In the genomic region with DNA sequence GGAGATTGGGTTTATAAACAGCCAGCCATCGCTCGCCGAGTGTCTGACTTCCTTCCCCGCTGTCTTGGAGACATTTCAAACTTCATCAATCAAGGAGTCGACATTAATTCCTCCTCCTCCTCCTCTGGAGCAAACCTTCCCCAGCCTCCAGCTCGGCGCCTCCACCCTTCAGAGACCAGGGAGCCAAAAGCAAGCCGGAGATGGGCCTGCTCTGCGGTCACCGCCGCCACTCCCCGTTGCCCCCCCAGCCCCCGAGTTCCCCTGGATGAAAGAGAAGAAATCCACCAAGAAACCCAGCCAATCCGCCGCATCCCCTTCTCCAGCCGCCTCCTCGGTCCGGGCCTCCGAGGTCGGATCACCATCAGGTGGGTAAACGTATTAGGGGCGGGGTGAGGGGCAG, we compare ENCODE assay signal across 8 mouse cellular contexts. TPM values are rescaled to one million over a fixed set of nuclear protein-coding genes. Genes with fewer than 3 reads are reported as not detected.
DNase-seq lines count a peak whose midpoint lies in the region; ATAC-seq lines count a peak whose summit lies in the region.

No protein-coding gene starts in this region.

- 4% methylated on average over 22 of the region's 22 CpGs for WGBS in heart, embryonic 16.5 days
- 2% methylated on average over 22 of the region's 22 CpGs for WGBS in neural tube, embryonic 11.5 days

- DNase-seq in heart, adult 11 months, result peak; percentile 89
- no peak for DNase-seq in heart, adult 9 months (ENCODE audit: low spot score in 2 of 2)
- peak; percentile 77 to 84 for DNase-seq in kidney, postnatal 4 days
- peak; percentile 81 for DNase-seq in neural tube, embryonic 11.5 days (ENCODE audit: low spot score)
- no peak for DNase-seq in spleen, postnatal 14 days (ENCODE audit: low spot score in 2 of 2)
- no peak for DNase-seq in cerebellum, adult 9-11 months
- DNase-seq in cerebellum, adult 9-10 months, result no peak

- no peak for ATAC-seq in heart, embryonic 16.5 days (replicated peaks; ENCODE audit: extremely low read depth, insufficient read depth, low FRiP score)
- ATAC-seq in neural tube, embryonic 11.5 days (ENCODE audit: insufficient read depth, low FRiP score, low TSS enrichment), result no peak

- no peaks in the 10 kb centered on the region for H3K4me1 ChIP-seq in heart, embryonic 16.5 days (ENCODE audit: control insufficient read depth, insufficient read depth, low read length)
- H3K4me1 ChIP-seq in neural tube, embryonic 11.5 days (ENCODE audit: control insufficient read depth, insufficient read depth, low read length), result peaks cover 32% of the 10 kb centered on the region

- no peaks in the 10 kb centered on the region for H3K9me3 ChIP-seq in heart, embryonic 16.5 days (replicated peaks; ENCODE audit: control insufficient read depth, low read length)
- no peaks in the 10 kb centered on the region for H3K9me3 ChIP-seq in neural tube, embryonic 11.5 days (ENCODE audit: control insufficient read depth, low read length)

- H3K4me3 ChIP-seq in heart, embryonic 16.5 days (ENCODE audit: low read length), result peak overlapping the region; percentile 53
- peak overlapping the region; percentile 99 for H3K4me3 ChIP-seq in neural tube, embryonic 11.5 days (ENCODE audit: low read depth, low read length)

- peak overlapping the region; percentile 64 for H3K9ac ChIP-seq in heart, embryonic 16.5 days (ENCODE audit: low read length)
- H3K9ac ChIP-seq in neural tube, embryonic 11.5 days (ENCODE audit: low read length), result peak overlapping the region; percentile 100

- H3K27me3 ChIP-seq in heart, embryonic 16.5 days (ENCODE audit: control insufficient read depth, insufficient read depth, low read length), result peaks cover 82% of the 10 kb centered on the region
- no peaks in the 10 kb centered on the region for H3K27me3 ChIP-seq in neural tube, embryonic 11.5 days (ENCODE audit: control insufficient read depth, insufficient read depth, low read length)

- H3K36me3 ChIP-seq in heart, embryonic 16.5 days (ENCODE audit: control insufficient read depth, insufficient read depth), result no peaks in the 10 kb centered on the region
- peaks cover 3% of the 10 kb centered on the region for H3K36me3 ChIP-seq in neural tube, embryonic 11.5 days (ENCODE audit: control insufficient read depth, insufficient read depth, low read length)

- peak overlapping the region; percentile 44 for H3K27ac ChIP-seq in heart, embryonic 16.5 days (ENCODE audit: low read length)
- H3K27ac ChIP-seq in neural tube, embryonic 11.5 days (ENCODE audit: low read depth, low read length), result peak overlapping the region; percentile 99

- peak overlapping the region; percentile 56 for H3K4me2 ChIP-seq in heart, embryonic 16.5 days (ENCODE audit: low read depth, low read length)
- H3K4me2 ChIP-seq in neural tube, embryonic 11.5 days (ENCODE audit: low read depth), result peak overlapping the region; percentile 95

RNA-seq across cellular contexts. Expression of a gene that starts 1.5 kb away (rescaled TPM):
- polyA plus RNA-seq in heart, embryonic 16.5 days (2015; fragmentation: Nextera tagmentation; extraction: Ambion mirVana), result 2.5 and 3.1 TPM in 2 replicates
- 88.2 and 89.0 TPM in 2 replicates for polyA plus RNA-seq in neural tube, embryonic 11.5 days (2014; fragmentation: Nextera tagmentation; extraction: Ambion mirVana)

RNA-seq across cellular contexts. Expression of a gene that starts 13.7 kb away (rescaled TPM):
- 0.07 TPM in 1 of 2 replicates, not detected in the other for polyA plus RNA-seq in heart, embryonic 16.5 days (2015; fragmentation: Nextera tagmentation; extraction: Ambion mirVana)
- 15.7 and 17.2 TPM in 2 replicates for polyA plus RNA-seq in neural tube, embryonic 11.5 days (2014; fragmentation: Nextera tagmentation; extraction: Ambion mirVana)

RNA-seq across cellular contexts. Expression of a gene that starts 28.7 kb away (rescaled TPM):
- polyA plus RNA-seq in heart, embryonic 16.5 days (2015; fragmentation: Nextera tagmentation; extraction: Ambion mirVana), result 0.24 and 0.79 TPM in 2 replicates
- 10.3 and 14.2 TPM in 2 replicates for polyA plus RNA-seq in neural tube, embryonic 11.5 days (2014; fragmentation: Nextera tagmentation; extraction: Ambion mirVana)

RNA-seq across cellular contexts. Expression of a gene that starts 33.8 kb away (rescaled TPM):
- polyA plus RNA-seq in heart, embryonic 16.5 days (2015; fragmentation: Nextera tagmentation; extraction: Ambion mirVana), result 0.28 and 0.32 TPM in 2 replicates
- polyA plus RNA-seq in neural tube, embryonic 11.5 days (2014; fragmentation: Nextera tagmentation; extraction: Ambion mirVana), result 3.1 and 3.8 TPM in 2 replicates

RNA-seq across cellular contexts. Expression of a gene that starts 48.7 kb away (rescaled TPM):
- polyA plus RNA-seq in heart, embryonic 16.5 days (2015; fragmentation: Nextera tagmentation; extraction: Ambion mirVana), result 0.76 and 2.8 TPM in 2 replicates
- polyA plus RNA-seq in neural tube, embryonic 11.5 days (2014; fragmentation: Nextera tagmentation; extraction: Ambion mirVana), result 49.0 and 49.1 TPM in 2 replicates

Comparison
In these comparisons a context has a peak if more than half of its experiments do, and no peak if none do; other contexts are left out.
1. DNase-seq: peak in heart, adult 11 months (single experiment), kidney, postnatal 4 days (2 of 2) and neural tube, embryonic 11.5 days (single experiment); none in heart, adult 9 months (0 of 2), spleen, postnatal 14 days (0 of 2), cerebellum, adult 9-11 months (single experiment) and cerebellum, adult 9-10 months (single experiment).
2. RNA of a gene that starts 1.5 kb away (polyA plus RNA-seq): 88.2 to 89.0 TPM in neural tube, embryonic 11.5 days; 2.5 to 3.1 TPM in heart, embryonic 16.5 days; every median in the first group is over 10 times any median in the second.
3. RNA of a gene that starts 13.7 kb away (polyA plus RNA-seq): 15.7 to 17.2 TPM in neural tube, embryonic 11.5 days; 0.07 TPM in heart, embryonic 16.5 days; every median in the first group is over 10 times any median in the second.